Mouse (Mus musculus) hindbrain, postnatal 0 days (tissue): Measurements from ENCODE around the gene Mfsd9. TPM values are rescaled to one million over a fixed set of nuclear protein-coding genes. Genes with fewer than 3 reads are reported as not detected.

ENCODE experiments used
- ATAC-seq: fragments of 200-750 bp; cut with Nextera tagmentation; 2 replicates; pipeline ENCODE4 v1.8.0; 2017; ENCODE audit warnings: mild to moderate bottlenecking, moderate TSS enrichment, moderate library complexity
- DNase-seq: peaks from one replicate; pipeline ENCODE4 v3.0.0-alpha.2; 2015; ENCODE audit warnings: low spot score
- H3K27ac ChIP-seq: fragments of 300-500 bp; sonication (generic); 2 replicates; pipeline ENCODE4 v1.5.1; 2014; ENCODE audit warnings: mild to moderate bottlenecking
- H3K27me3 ChIP-seq: fragments of 300-500 bp; sonication (generic); 2 replicates; pipeline ENCODE4 v1.6.1; 2014; ENCODE audit warnings: low read length, mixed read lengths; ENCODE audit not compliant: insufficient read depth
- H3K36me3 ChIP-seq: fragments of 300-500 bp; sonication (generic); 2 replicates; pipeline ENCODE4 v1.6.1; 2014; ENCODE audit warnings: low read length, mixed read lengths; ENCODE audit not compliant: insufficient read depth
- H3K4me1 ChIP-seq: fragments of 300-500 bp; sonication (generic); 2 replicates; pipeline ENCODE4 v1.6.1; 2014; ENCODE audit warnings: antibody characterized with exemption, low read length, mixed read lengths; ENCODE audit not compliant: insufficient read depth
- H3K4me2 ChIP-seq: fragments of 300-500 bp; sonication (generic); 2 replicates; pipeline ENCODE4 v1.6.1; 2014; ENCODE audit warnings: low read depth, mild to moderate bottlenecking, low read length, moderate library complexity, mixed read lengths
- H3K4me3 ChIP-seq: fragments of 300-500 bp; sonication (generic); 2 replicates; pipeline ENCODE4 v1.5.1; 2014; ENCODE audit warnings: low read length
- H3K9ac ChIP-seq: fragments of 300-500 bp; sonication (generic); replicated peaks from 2 replicates; pipeline ENCODE4 v1.6.1; 2014; ENCODE audit warnings: mild to moderate bottlenecking, low read length, moderate library complexity, mixed read lengths
- H3K9me3 ChIP-seq: fragments of 300-500 bp; sonication (generic); 2 replicates; pipeline ENCODE4 v1.6.1; 2016; ENCODE audit warnings: low read length, mixed read lengths
- CTCF ChIP-seq: IDR thresholded peaks from 2 replicates; pipeline ENCODE4 v1.5.1; 2016; ENCODE audit warnings: antibody characterized with exemption, control low read depth, low read depth
- WGBS: fragments of 180-500 bp; shearing (Covaris S2); extraction: QIAGEN DNeasy Blood & Tissue Kit; methylation state at CpG from one replicate; pipeline ENCODE4 v1.1.7; 2014; 5-methylcytosine and 5-hydroxymethylcytosine counted together
- polyA plus RNA-seq: library from polyadenylated mRNA; unstranded; fragments of >200 nt; fragmentation: Nextera tagmentation; extraction: Ambion mirVana; gene quantifications from 2 replicates; pipeline ENCODE4 v1.2.1, GENCODE M21; 2015
- total RNA-seq: library from RNA; depleted of rRNA; stranded (reverse); fragments of >200 nt; gene quantifications from 2 replicates; pipeline ENCODE4 v1.2.3, GENCODE M21; 2014

Gene Mfsd9
- total and polyA plus RNA-seq, 2 experiments from 2014 or later: 4.9 to 12.9 TPM

DNA sequence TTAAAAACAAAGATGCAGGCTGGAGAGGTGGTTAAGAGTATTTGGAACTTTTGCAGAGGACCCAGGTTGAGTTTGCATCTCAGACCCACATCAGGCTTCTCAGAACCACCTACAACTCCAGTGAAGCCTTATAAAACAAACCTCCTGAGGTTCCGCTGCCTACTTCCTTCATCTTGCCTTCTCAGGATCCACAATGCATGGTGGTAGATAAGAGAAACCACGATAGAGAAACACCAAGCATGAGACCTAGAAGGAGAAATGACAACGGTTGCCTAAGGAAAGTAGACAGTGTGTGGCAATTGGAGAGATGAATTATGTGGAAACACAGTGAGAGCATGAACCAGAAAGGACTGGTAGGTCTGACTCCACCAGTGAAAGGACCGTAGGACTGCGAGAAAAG lies 10.4 kb upstream of the Mfsd9 start:
- DNase-seq: no peak
- WGBS: 89% methylated on average over 5 of the region's 5 CpGs
- H3K27me3 ChIP-seq: no peaks in the 10 kb centered on the region

DNA sequence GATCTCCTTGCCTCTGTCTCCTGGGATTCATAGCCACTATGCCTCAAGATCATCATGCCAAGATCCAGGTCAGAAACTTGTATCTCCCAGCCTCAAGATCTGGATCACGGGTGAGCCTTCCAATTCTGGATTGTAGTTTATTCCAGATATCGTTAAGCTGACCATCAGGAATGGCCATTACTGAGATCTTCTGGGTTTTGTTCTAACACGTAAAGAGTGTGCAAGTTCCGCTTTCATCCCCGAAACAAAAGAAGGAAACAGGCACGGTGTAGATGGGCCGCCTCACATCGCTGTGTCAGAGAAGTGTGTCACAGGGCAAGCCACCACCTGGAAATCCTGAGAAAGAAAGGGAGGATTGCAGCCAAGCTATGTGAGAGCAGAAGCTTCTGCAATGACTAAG lies 8.6 kb upstream of the Mfsd9 start:
- no peak for TF ChIP-seq CTCF
- Histone ChIP-seq H3K9me3 (no peaks in the 10 kb centered on the region), H3K4me3 (no peak overlapping the region), H3K36me3 (no peaks in the 10 kb centered on the region), H3K4me1 (no peaks in the 10 kb centered on the region), H3K27ac (no peak overlapping the region), H3K27me3 (no peaks in the 10 kb centered on the region), H3K4me2 (no peak overlapping the region), H3K9ac (no peak overlapping the region)
- 90% methylated on average over 8 of the region's 8 CpGs for WGBS
- no peak for ATAC-seq
- DNase-seq: no peak

More for the DNA sequence above, 10.4 kb upstream of the Mfsd9 start:
- no peak for ATAC-seq
- no peak overlapping the region for H3K4me3 ChIP-seq
- H3K4me2 ChIP-seq: no peak overlapping the region
- H3K36me3 ChIP-seq: no peaks in the 10 kb centered on the region
- no peak overlapping the region for H3K27ac ChIP-seq
- H3K9me3 ChIP-seq: no peaks in the 10 kb centered on the region
- no peak overlapping the region for H3K9ac ChIP-seq
- no peak for TF ChIP-seq CTCF
- no peaks in the 10 kb centered on the region for H3K4me1 ChIP-seq

DNA sequence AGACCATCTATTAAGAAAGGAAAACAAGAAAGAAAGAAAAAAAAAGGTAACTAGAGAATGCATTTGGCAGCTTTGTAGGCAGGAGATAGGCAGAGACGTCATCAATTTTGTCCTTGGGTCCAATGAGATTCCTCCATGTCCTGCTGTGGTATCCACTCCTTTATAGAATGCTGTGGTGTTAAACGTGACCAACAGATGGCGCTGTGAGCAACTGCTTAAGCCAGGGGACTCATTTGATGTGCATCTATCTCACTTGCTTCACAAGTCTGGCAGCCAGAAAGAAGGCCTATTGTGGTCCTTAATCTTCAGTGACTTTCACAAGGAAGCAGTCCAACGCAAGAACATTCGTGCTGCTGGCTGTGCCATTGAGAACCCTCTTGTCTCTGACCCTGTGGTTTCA lies 6.9 kb upstream of the Mfsd9 start:
- H3K9ac ChIP-seq: no peak overlapping the region
- DNase-seq (peak; percentile 84), ATAC-seq (peak; percentile 78)
- 14% methylated on average over 5 of the region's 5 CpGs for WGBS
- peak; percentile 86 for TF ChIP-seq CTCF
- no peak overlapping the region for H3K27ac ChIP-seq
- no peaks in the 10 kb centered on the region for H3K36me3 ChIP-seq
- no peak overlapping the region for H3K4me2 ChIP-seq
- no peaks in the 10 kb centered on the region for H3K9me3 ChIP-seq
- no peaks in the 10 kb centered on the region for H3K27me3 ChIP-seq
- no peak overlapping the region for H3K4me3 ChIP-seq
- no peaks in the 10 kb centered on the region for H3K4me1 ChIP-seq

DNA sequence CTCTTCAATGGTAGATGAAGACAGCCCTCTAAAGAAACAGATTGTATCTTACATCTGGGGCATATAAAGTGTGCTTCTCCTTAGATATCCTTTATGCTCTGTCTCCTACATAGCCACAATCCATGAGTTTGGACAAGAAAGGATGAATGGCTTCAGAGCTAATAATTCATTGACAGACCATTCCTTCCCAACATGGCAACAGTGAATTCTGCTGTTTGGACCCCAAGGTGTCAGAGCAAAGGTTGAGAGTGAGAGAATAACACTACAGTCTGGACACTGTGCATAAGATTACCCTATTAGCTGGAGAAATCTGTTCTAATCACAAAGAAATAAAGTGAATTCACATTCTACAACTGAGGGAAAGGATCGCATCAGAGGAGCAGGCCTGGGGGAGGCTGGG lies 5.0 kb upstream of the Mfsd9 start:
- no peaks in the 10 kb centered on the region for H3K36me3 ChIP-seq
- no peak overlapping the region for H3K27ac ChIP-seq
- H3K9me3 ChIP-seq: no peaks in the 10 kb centered on the region
- H3K4me1 ChIP-seq: peaks cover 4% of the 10 kb centered on the region; the same call in 1 of the 2 replicates
- DNase-seq (no peak), ATAC-seq (no peak)
- H3K4me3 ChIP-seq: no peak overlapping the region
- H3K9ac ChIP-seq: no peak overlapping the region
- H3K27me3 ChIP-seq: no peaks in the 10 kb centered on the region
- no peak for TF ChIP-seq CTCF
- H3K4me2 ChIP-seq: no peak overlapping the region
- 88% methylated on average over 1 of the region's 1 CpGs for WGBS

DNA sequence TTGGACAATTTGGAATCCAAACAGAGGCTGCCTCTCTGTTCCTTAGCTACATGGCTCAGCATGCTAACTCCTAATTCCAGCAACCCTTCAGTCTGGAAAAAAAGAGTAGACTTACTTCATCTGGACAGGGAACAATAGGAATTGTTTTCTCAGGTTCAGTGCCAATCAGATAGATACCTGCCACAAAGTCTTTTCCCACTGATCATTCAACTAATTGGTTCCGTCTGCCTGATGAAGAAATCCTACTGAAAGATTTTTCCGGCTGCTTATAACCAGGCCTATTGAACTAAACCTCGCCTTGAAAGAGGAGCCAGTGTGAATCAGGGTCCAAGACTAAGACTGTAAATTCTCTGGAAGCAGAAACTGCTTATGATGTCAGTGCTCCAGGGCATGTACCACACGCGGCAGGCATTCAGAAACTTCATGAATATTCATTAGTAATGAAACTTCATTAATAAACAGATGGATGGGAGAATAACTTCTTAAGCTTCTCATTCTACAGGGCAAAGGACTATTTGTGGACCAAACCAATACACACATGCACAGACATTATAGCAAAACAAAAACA lies 737 bp downstream of the Mfsd9 start:
- DNase-seq (peak; percentile 39), ATAC-seq (peak; percentile 44)
- Histone ChIP-seq H3K4me3 (peak overlapping the region; percentile 58), H3K9ac (peak overlapping the region; percentile 43; the same call in 1 of the 2 replicates), H3K36me3 (no peaks in the 10 kb centered on the region), H3K27me3 (no peaks in the 10 kb centered on the region), H3K9me3 (no peaks in the 10 kb centered on the region), H3K4me2 (peak overlapping the region; percentile 68), H3K4me1 (peaks cover 4% of the 10 kb centered on the region; the same call in 1 of the 2 replicates), H3K27ac (no peak overlapping the region)
- TF ChIP-seq CTCF: no peak
- 13% methylated on average over 5 of the region's 5 CpGs for WGBS

DNA sequence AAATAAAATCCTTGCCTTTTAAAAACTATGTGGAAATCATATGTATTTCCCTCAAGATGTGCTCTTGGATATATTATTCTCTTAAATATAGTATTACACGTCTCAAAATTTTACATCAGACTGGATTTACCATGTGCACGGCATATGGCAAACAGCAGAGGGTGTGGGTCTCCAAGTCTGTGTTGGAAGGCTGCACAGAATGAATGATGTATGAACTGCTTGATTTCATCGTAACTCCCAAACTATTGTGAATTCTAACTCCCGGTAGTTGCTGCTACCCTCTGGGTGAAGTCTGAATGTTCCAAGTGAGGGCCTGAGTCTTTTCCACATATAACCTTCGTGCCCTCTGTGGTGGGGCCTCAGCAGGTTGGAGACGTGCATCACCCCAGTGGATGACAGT lies 1.5 kb downstream of the Mfsd9 start:
- Histone ChIP-seq H3K27ac (no peak overlapping the region), H3K4me3 (no peak overlapping the region), H3K9me3 (no peaks in the 10 kb centered on the region), H3K36me3 (no peaks in the 10 kb centered on the region), H3K27me3 (no peaks in the 10 kb centered on the region), H3K4me1 (peaks cover 4% of the 10 kb centered on the region; the same call in 1 of the 2 replicates), H3K4me2 (no peak overlapping the region), H3K9ac (no peak overlapping the region)
- TF ChIP-seq CTCF: no peak
- DNase-seq (no peak), ATAC-seq (no peak)
- 73% methylated on average over 6 of the region's 6 CpGs for WGBS

DNA sequence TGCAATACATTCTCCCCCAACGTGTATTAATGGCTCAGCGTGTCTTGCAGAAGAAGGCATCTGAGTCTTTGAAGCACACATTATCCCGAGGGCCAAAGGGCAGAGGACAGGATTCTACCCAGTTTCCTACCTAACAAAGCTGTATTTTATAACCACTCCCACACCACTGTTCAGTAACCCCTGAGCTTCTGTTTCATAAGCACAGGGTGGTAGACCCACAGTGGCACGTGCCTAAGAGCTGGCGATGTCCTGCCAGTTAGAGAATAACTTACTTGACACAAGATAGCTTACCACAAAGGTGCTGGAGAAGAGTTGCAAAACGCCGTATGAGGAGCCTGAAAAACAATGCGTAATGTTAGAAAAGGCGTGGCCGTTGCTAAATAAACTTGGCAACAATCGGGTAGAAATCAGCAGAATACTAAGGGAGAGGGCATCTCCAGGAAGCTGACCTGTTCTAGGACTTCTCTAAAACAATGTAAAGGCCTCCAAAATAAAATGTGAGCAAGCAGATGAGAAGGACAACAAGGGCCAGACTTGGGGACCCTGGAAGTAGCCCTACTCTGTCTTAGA lies 4.5 kb downstream of the Mfsd9 start:
- H3K4me3 ChIP-seq: no peak overlapping the region
- peaks cover under 1% of the 10 kb centered on the region; the same call in 1 of the 2 replicates for H3K4me1 ChIP-seq
- H3K27me3 ChIP-seq: no peaks in the 10 kb centered on the region
- H3K4me2 ChIP-seq: no peak overlapping the region
- H3K9ac ChIP-seq: no peak overlapping the region
- 87% methylated on average over 11 of the region's 11 CpGs for WGBS
- no peaks in the 10 kb centered on the region for H3K9me3 ChIP-seq
- no peak overlapping the region for H3K27ac ChIP-seq
- 0 out of 2 replicates have a peak, but pooled peaks cover 6% of the 10 kb centered on the region for H3K36me3 ChIP-seq
- no peak for TF ChIP-seq CTCF
- DNase-seq (no peak), ATAC-seq (no peak)
